Mouse (Mus musculus) ES-Bruce4 (cell line): ENCODE results near the gene Anks1b.

ENCODE experiments used
- CTCF ChIP-seq: IDR thresholded peaks from one replicate; pipeline ENCODE4 v1.8.1; 2011; ENCODE audit warnings: low read depth, low read length
- POLR2A ChIP-seq: IDR thresholded peaks from one replicate; pipeline ENCODE4 v1.8.1; 2011; ENCODE audit warnings: low read length; ENCODE audit not compliant: insufficient read depth

DNA sequence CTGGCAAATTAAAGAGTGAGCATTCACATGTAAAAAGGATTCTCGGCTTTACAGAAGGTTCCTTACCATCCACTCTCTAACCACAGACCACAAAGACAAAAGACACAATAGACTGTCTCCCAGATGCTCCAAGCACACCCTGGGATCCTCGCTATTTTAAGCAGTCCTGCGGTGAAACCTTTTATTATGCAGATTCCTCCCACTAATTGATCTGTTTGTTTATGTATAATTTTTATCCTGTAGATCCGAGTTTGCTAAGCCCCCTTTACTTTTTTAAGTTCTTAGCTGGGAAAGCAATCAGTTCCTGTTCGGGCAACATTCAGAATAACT lies 836.3 kb downstream of the Anks1b start:
- no peak for TF ChIP-seq CTCF
- no peak for TF ChIP-seq POLR2A
